Mouse (Mus musculus): ENCODE measurements around the gene Cbr4.

Cbr4 gene

GRCm38 (mm10) chr8:61552221-61552620 is 64.7 kb downstream of the Cbr4 start:
- no peak for DNase-seq

- DNase-seq: no peak
These were observed 65.3 kb downstream of the Cbr4 start for GRCm38 (mm10) chr8:61552755-61553402.

- no peak for DNase-seq
These were observed 67.8 kb downstream of the Cbr4 start for GRCm38 (mm10) chr8:61555343-61555742.

- DNase-seq: no peak
These were observed 68.7 kb downstream of the Cbr4 start for GRCm38 (mm10) chr8:61556219-61556618.
